Mouse (Mus musculus): ENCODE results near the gene Nhsl1. TPM values are rescaled to one million over a fixed set of nuclear protein-coding genes. Genes with fewer than 3 reads are reported as not detected.
A peak's percentile ranks its signal among the peaks of the same experiment; 100 is the strongest.

Nhsl1 gene
- polyA plus RNA-seq, 1 experiment = 44.6 TPM

GRCm38 (mm10) chr10:18408128-18408527, 89.3 kb downstream of the Nhsl1 start:
- Histone ChIP-seq H3K27me3 (ENCODE audit: control insufficient read depth, insufficient read depth, low read length) (no peaks in the 10 kb centered on the region), H3K4me1 (ENCODE audit: control insufficient read depth, insufficient read depth, insufficient read length, low read length) (no peaks in the 10 kb centered on the region), H3K36me3 (ENCODE audit: control insufficient read depth, insufficient read depth, low read length) (no peaks in the 10 kb centered on the region), H3K27ac (ENCODE audit: insufficient read depth, low read depth, low read length) (no peak overlapping the region), H3K4me3 (ENCODE audit: low read depth, low read length) (peak overlapping the region; percentile 39)
- TF ChIP-seq POLR2A (IDR thresholded peaks at IDR 0.05; ENCODE audit: low read depth, low read length) (no peak), CTCF (IDR thresholded peaks at IDR 0.05; ENCODE audit: extremely low read depth, insufficient read length, insufficient replicate concordance, low read depth, low read length) (no peak)
- 10% methylated on average over 11 of the region's 11 CpGs for WGBS

- TF ChIP-seq CTCF (IDR thresholded peaks at IDR 0.05; ENCODE audit: extremely low read depth, insufficient read length, insufficient replicate concordance, low read depth, low read length) (no peak), POLR2A (IDR thresholded peaks at IDR 0.05; ENCODE audit: low read depth, low read length) (no peak)
- Histone ChIP-seq H3K4me1 (ENCODE audit: control insufficient read depth, insufficient read depth, insufficient read length, low read length) (no peaks in the 10 kb centered on the region), H3K4me3 (ENCODE audit: low read depth, low read length) (0 out of 2 replicates have a peak overlapping the region, but pooled peaks have one; percentile 6), H3K27ac (ENCODE audit: insufficient read depth, low read depth, low read length) (no peak overlapping the region; the same call in 1 of the 2 replicates), H3K36me3 (ENCODE audit: control insufficient read depth, insufficient read depth, low read length) (no peaks in the 10 kb centered on the region), H3K27me3 (ENCODE audit: control insufficient read depth, insufficient read depth, low read length) (no peaks in the 10 kb centered on the region)
- 17% methylated on average over 9 of the region's 9 CpGs for WGBS
These were observed 89.8 kb downstream of the Nhsl1 start for GRCm38 (mm10) chr10:18408635-18409034.

GRCm38 (mm10) chr10:18409068-18409467, 90.3 kb downstream of the Nhsl1 start:
- Histone ChIP-seq H3K27me3 (ENCODE audit: control insufficient read depth, insufficient read depth, low read length) (no peaks in the 10 kb centered on the region), H3K4me3 (ENCODE audit: low read depth, low read length) (no peak overlapping the region), H3K36me3 (ENCODE audit: control insufficient read depth, insufficient read depth, low read length) (no peaks in the 10 kb centered on the region), H3K4me1 (ENCODE audit: control insufficient read depth, insufficient read depth, insufficient read length, low read length) (no peaks in the 10 kb centered on the region), H3K27ac (ENCODE audit: insufficient read depth, low read depth, low read length) (no peak overlapping the region; the same call in 1 of the 2 replicates)
- TF ChIP-seq CTCF (IDR thresholded peaks at IDR 0.05; ENCODE audit: extremely low read depth, insufficient read length, insufficient replicate concordance, low read depth, low read length) = no peak
- TF ChIP-seq POLR2A (IDR thresholded peaks at IDR 0.05; ENCODE audit: low read depth, low read length) = no peak
- WGBS = 31% methylated on average over 2 of the region's 2 CpGs

- WGBS = 90% methylated on average over 2 of the region's 2 CpGs
- H3K4me1 ChIP-seq (ENCODE audit: control insufficient read depth, insufficient read depth, insufficient read length, low read length) = no peaks in the 10 kb centered on the region
- H3K36me3 ChIP-seq (ENCODE audit: control insufficient read depth, insufficient read depth, low read length) = no peaks in the 10 kb centered on the region
- H3K27ac ChIP-seq (ENCODE audit: insufficient read depth, low read depth, low read length) = no peak overlapping the region
- no peaks in the 10 kb centered on the region for H3K27me3 ChIP-seq (ENCODE audit: control insufficient read depth, insufficient read depth, low read length)
- no peak overlapping the region for H3K4me3 ChIP-seq (ENCODE audit: low read depth, low read length)
- no peak for TF ChIP-seq POLR2A (IDR thresholded peaks at IDR 0.05; ENCODE audit: low read depth, low read length)
- TF ChIP-seq CTCF (IDR thresholded peaks at IDR 0.05; ENCODE audit: extremely low read depth, insufficient read length, insufficient replicate concordance, low read depth, low read length) = no peak
These were observed 92.5 kb downstream of the Nhsl1 start for GRCm38 (mm10) chr10:18411266-18411665.

- Histone ChIP-seq H3K4me1 (ENCODE audit: control insufficient read depth, insufficient read depth, insufficient read length, low read length) (no peaks in the 10 kb centered on the region), H3K36me3 (ENCODE audit: control insufficient read depth, insufficient read depth, low read length) (no peaks in the 10 kb centered on the region), H3K27ac (ENCODE audit: insufficient read depth, low read depth, low read length) (no peak overlapping the region), H3K27me3 (ENCODE audit: control insufficient read depth, insufficient read depth, low read length) (no peaks in the 10 kb centered on the region), H3K4me3 (ENCODE audit: low read depth, low read length) (no peak overlapping the region)
- 79% methylated on average over 11 of the region's 11 CpGs for WGBS
- TF ChIP-seq CTCF (IDR thresholded peaks at IDR 0.05; ENCODE audit: extremely low read depth, insufficient read length, insufficient replicate concordance, low read depth, low read length) = no peak
- TF ChIP-seq POLR2A (IDR thresholded peaks at IDR 0.05; ENCODE audit: low read depth, low read length) = no peak
These were observed 97.2 kb downstream of the Nhsl1 start for GRCm38 (mm10) chr10:18415946-18416345.

- no peak overlapping the region for H3K4me3 ChIP-seq (ENCODE audit: low read depth, low read length)
- no peaks in the 10 kb centered on the region for H3K36me3 ChIP-seq (ENCODE audit: control insufficient read depth, insufficient read depth, low read length)
- no peak for TF ChIP-seq CTCF (IDR thresholded peaks at IDR 0.05; ENCODE audit: extremely low read depth, insufficient read length, insufficient replicate concordance, low read depth, low read length)
- TF ChIP-seq POLR2A (IDR thresholded peaks at IDR 0.05; ENCODE audit: low read depth, low read length) = no peak
- no peaks in the 10 kb centered on the region for H3K27me3 ChIP-seq (ENCODE audit: control insufficient read depth, insufficient read depth, low read length)
- 66% methylated on average over 7 of the region's 7 CpGs for WGBS
- H3K27ac ChIP-seq (ENCODE audit: insufficient read depth, low read depth, low read length) = no peak overlapping the region
- H3K4me1 ChIP-seq (ENCODE audit: control insufficient read depth, insufficient read depth, insufficient read length, low read length) = no peaks in the 10 kb centered on the region
These were observed 99.4 kb downstream of the Nhsl1 start for GRCm38 (mm10) chr10:18418160-18418559.

- H3K27me3 ChIP-seq (ENCODE audit: control insufficient read depth, insufficient read depth, low read length) = no peaks in the 10 kb centered on the region
These were observed 100.7 kb downstream of the Nhsl1 start for GRCm38 (mm10) chr10:18419508-18419907.

More at GRCm38 (mm10) chr10:18419508-18419907, 100.7 kb downstream of the Nhsl1 start:
- Histone ChIP-seq H3K27ac (ENCODE audit: insufficient read depth, low read depth, low read length) (no peak overlapping the region), H3K4me1 (ENCODE audit: control insufficient read depth, insufficient read depth, insufficient read length, low read length) (no peaks in the 10 kb centered on the region), H3K4me3 (ENCODE audit: low read depth, low read length) (no peak overlapping the region), H3K36me3 (ENCODE audit: control insufficient read depth, insufficient read depth, low read length) (no peaks in the 10 kb centered on the region)
- no peak for TF ChIP-seq CTCF (IDR thresholded peaks at IDR 0.05; ENCODE audit: extremely low read depth, insufficient read length, insufficient replicate concordance, low read depth, low read length)
- no peak for TF ChIP-seq POLR2A (IDR thresholded peaks at IDR 0.05; ENCODE audit: low read depth, low read length)
- 86% methylated on average over 10 of the region's 10 CpGs for WGBS
